Mouse (Mus musculus) forebrain, embryonic 15.5 days (tissue): ENCODE data around the gene Aff3. TPM values are rescaled to one million over a fixed set of nuclear protein-coding genes. Genes with fewer than 3 reads are reported as not detected.

ENCODE experiments used
- ATAC-seq: fragments of 200-750 bp; cut with Nextera tagmentation; replicated peaks from 2 replicates; pipeline ENCODE4 v1.8.0; 2017; ENCODE audit warnings: mild to moderate bottlenecking, moderate TSS enrichment, moderate library complexity
- H3K27ac ChIP-seq: fragments of 300-500 bp; sonication (generic); replicated peaks from 2 replicates; pipeline ENCODE4 v1.5.1; 2015; ENCODE audit warnings: mild to moderate bottlenecking, inconsistent platforms
- H3K27me3 ChIP-seq: fragments of 300-500 bp; sonication (generic); 2 replicates; pipeline ENCODE4 v1.6.1; 2015; ENCODE audit warnings: inconsistent platforms
- H3K36me3 ChIP-seq: fragments of 300-500 bp; sonication (generic); 2 replicates; pipeline ENCODE4 v1.6.1; 2015; ENCODE audit warnings: mild to moderate bottlenecking, inconsistent platforms
- H3K4me1 ChIP-seq: fragments of 300-500 bp; sonication (generic); 2 replicates; pipeline ENCODE4 v1.6.1; 2015; ENCODE audit warnings: inconsistent platforms
- H3K4me2 ChIP-seq: fragments of 300-500 bp; sonication (generic); replicated peaks from 2 replicates; pipeline ENCODE4 v1.6.1; 2015; ENCODE audit warnings: mild to moderate bottlenecking, inconsistent platforms
- H3K4me3 ChIP-seq: fragments of 300-500 bp; sonication (generic); 2 replicates; pipeline ENCODE4 v1.5.1; 2015; ENCODE audit warnings: mild to moderate bottlenecking, inconsistent platforms
- H3K9ac ChIP-seq: fragments of 300-500 bp; sonication (generic); replicated peaks from 2 replicates; pipeline ENCODE4 v1.6.1; 2015; ENCODE audit warnings: mild to moderate bottlenecking, inconsistent platforms
- H3K9me3 ChIP-seq: fragments of 300-500 bp; sonication (generic); 2 replicates; pipeline ENCODE4 v1.6.1; 2016; ENCODE audit warnings: inconsistent platforms
- WGBS: fragments of 180-500 bp; shearing (Covaris S2); methylation state at CpG from one replicate; pipeline ENCODE4 v1.1.7; 2015; ENCODE audit warnings: mixed read lengths; 5-methylcytosine and 5-hydroxymethylcytosine counted together
- polyA plus RNA-seq: library from polyadenylated mRNA; unstranded; fragments of >200 nt; fragmentation: Nextera tagmentation; extraction: Ambion mirVana; gene quantifications from 2 replicates; pipeline ENCODE4 v1.2.1, GENCODE M21; 2015

Gene Aff3
- polyA plus RNA-seq, 1 experiment from 2014 or later, result 36.9 TPM

GRCm38 (mm10) chr1:38259541-38260338 is 405.0 kb downstream of the Aff3 start:
- Histone ChIP-seq H3K27ac (no peak overlapping the region), H3K4me1 (peaks cover 18% of the 10 kb centered on the region; the same call in 1 of the 2 replicates), H3K9ac (no peak overlapping the region), H3K36me3 (no peaks in the 10 kb centered on the region), H3K9me3 (no peaks in the 10 kb centered on the region), H3K27me3 (no peaks in the 10 kb centered on the region), H3K4me3 (no peak overlapping the region), H3K4me2 (no peak overlapping the region)
- WGBS, result 92% methylated on average over 10 of the region's 10 CpGs
- no peak for ATAC-seq

DNA sequence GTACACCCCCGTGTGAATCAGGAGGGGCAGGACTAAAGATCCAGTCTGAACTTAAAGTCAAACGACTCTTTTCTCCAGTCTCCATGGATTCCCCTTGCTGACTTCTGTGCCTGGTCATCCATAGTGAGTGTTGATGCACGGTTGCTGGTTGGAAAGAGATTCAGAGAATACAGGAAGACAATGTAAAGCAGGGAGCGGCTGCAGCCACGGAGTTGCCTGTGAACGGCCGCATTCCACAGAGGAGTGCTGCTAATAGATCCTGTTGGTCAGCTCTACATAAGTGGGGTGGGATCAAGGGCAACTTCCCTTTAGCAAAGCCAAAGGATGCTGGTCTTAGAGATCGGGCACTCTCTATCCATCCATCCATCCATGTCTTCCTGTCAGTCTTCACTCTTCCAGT is 410.3 kb downstream of the Aff3 start:
- Histone ChIP-seq H3K36me3 (no peaks in the 10 kb centered on the region), H3K27me3 (no peaks in the 10 kb centered on the region), H3K27ac (no peak overlapping the region), H3K4me2 (no peak overlapping the region), H3K9ac (no peak overlapping the region), H3K9me3 (no peaks in the 10 kb centered on the region), H3K4me1 (peaks cover 7% of the 10 kb centered on the region; the same call in 1 of the 2 replicates), H3K4me3 (no peak overlapping the region)
- WGBS, result 86% methylated on average over 8 of the region's 8 CpGs
- ATAC-seq, result no peak

- H3K27me3 ChIP-seq, result no peaks in the 10 kb centered on the region
- WGBS, result 28% methylated on average over 2 of the region's 2 CpGs
- H3K4me1 ChIP-seq, result peaks cover 11% of the 10 kb centered on the region
- no peak overlapping the region for H3K9ac ChIP-seq
- no peak overlapping the region for H3K4me3 ChIP-seq
- H3K36me3 ChIP-seq, result no peaks in the 10 kb centered on the region
- H3K27ac ChIP-seq, result no peak overlapping the region
- no peaks in the 10 kb centered on the region for H3K9me3 ChIP-seq
- ATAC-seq, result no peak
- no peak overlapping the region for H3K4me2 ChIP-seq
Measured at GRCm38 (mm10) chr1:38252766-38253079, 412.0 kb downstream of the Aff3 start.

- Histone ChIP-seq H3K4me2 (no peak overlapping the region), H3K27me3 (no peaks in the 10 kb centered on the region), H3K9ac (no peak overlapping the region), H3K9me3 (no peaks in the 10 kb centered on the region), H3K36me3 (no peaks in the 10 kb centered on the region), H3K4me3 (no peak overlapping the region), H3K4me1 (peaks cover 15% of the 10 kb centered on the region), H3K27ac (no peak overlapping the region)
- WGBS, result 82% methylated on average over 19 of the region's 19 CpGs
- ATAC-seq, result no peak
Measured at GRCm38 (mm10) chr1:38252031-38252765, 412.6 kb downstream of the Aff3 start.

DNA sequence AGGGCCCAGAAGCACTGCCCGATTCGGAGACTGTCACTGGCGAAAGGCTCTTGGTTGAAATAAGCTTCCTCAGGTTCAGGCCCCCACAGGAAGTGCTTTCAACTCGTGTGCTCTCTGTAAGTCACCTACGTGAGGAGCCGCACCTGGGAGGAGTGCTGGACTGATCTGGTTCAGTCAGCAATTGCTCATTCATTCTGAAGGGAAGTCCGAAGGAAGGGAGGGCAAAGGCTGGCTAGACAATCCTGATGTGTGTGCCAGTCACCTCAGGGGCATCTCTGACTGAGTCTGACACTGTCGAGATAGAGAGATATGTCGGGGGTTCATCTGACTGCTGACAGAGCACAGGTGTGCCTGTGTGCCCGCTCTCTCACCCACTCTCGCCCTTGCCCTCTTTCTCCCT is 413.3 kb downstream of the Aff3 start:
- no peak overlapping the region for H3K4me2 ChIP-seq
- no peaks in the 10 kb centered on the region for H3K9me3 ChIP-seq
- H3K27ac ChIP-seq, result no peak overlapping the region
- H3K4me3 ChIP-seq, result no peak overlapping the region
- no peaks in the 10 kb centered on the region for H3K36me3 ChIP-seq
- no peaks in the 10 kb centered on the region for H3K27me3 ChIP-seq
- H3K4me1 ChIP-seq, result peaks cover 15% of the 10 kb centered on the region
- 91% methylated on average over 11 of the region's 11 CpGs for WGBS
- no peak overlapping the region for H3K9ac ChIP-seq
- no peak for ATAC-seq

- H3K4me2 ChIP-seq, result no peak overlapping the region
- H3K9ac ChIP-seq, result no peak overlapping the region
- no peaks in the 10 kb centered on the region for H3K9me3 ChIP-seq
- H3K36me3 ChIP-seq, result no peaks in the 10 kb centered on the region
- no peak overlapping the region for H3K4me3 ChIP-seq
- no peak for ATAC-seq
- 86% methylated on average over 3 of the region's 3 CpGs for WGBS
- H3K4me1 ChIP-seq, result peaks cover 10% of the 10 kb centered on the region
- H3K27me3 ChIP-seq, result no peaks in the 10 kb centered on the region
- H3K27ac ChIP-seq, result no peak overlapping the region
Measured at GRCm38 (mm10) chr1:38250246-38250645, 414.5 kb downstream of the Aff3 start.

GRCm38 (mm10) chr1:38249561-38249960 is 415.2 kb downstream of the Aff3 start:
- H3K27me3 ChIP-seq, result no peaks in the 10 kb centered on the region
- no peak overlapping the region for H3K27ac ChIP-seq
- no peaks in the 10 kb centered on the region for H3K9me3 ChIP-seq
- H3K9ac ChIP-seq, result no peak overlapping the region
- H3K4me1 ChIP-seq, result peaks cover 8% of the 10 kb centered on the region
- 90% methylated on average over 7 of the region's 7 CpGs for WGBS
- H3K36me3 ChIP-seq, result no peaks in the 10 kb centered on the region
- no peak overlapping the region for H3K4me3 ChIP-seq
- ATAC-seq, result no peak
- H3K4me2 ChIP-seq, result no peak overlapping the region

- WGBS, result 73% methylated on average over 9 of the region's 9 CpGs
- Histone ChIP-seq H3K9ac (no peak overlapping the region), H3K27me3 (no peaks in the 10 kb centered on the region), H3K4me1 (peaks cover 8% of the 10 kb centered on the region), H3K36me3 (no peaks in the 10 kb centered on the region), H3K9me3 (no peaks in the 10 kb centered on the region), H3K27ac (peak overlapping the region; percentile 20), H3K4me3 (no peak overlapping the region), H3K4me2 (no peak overlapping the region)
- no peak for ATAC-seq
Measured at GRCm38 (mm10) chr1:38248027-38248426, 416.7 kb downstream of the Aff3 start.

DNA sequence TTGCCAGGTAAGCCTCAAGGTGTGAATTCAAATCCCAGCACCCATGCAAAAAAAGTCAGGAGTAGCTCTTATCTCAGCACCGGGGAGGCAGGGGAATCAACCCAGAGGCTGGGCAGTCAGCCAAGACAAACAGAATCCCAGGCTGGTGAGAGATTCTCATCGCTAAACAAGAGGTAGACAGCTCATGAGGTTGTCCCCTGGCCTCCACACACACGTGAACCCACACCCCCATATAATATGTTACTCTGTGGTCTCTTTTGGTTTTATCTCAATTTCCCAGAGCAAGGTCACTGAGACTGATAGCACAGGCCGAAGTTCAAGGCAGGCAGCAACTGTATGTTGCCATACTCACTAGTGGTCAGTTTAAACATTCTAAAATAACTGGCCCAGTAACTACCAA is 422.2 kb downstream of the Aff3 start:
- Histone ChIP-seq H3K9ac (no peak overlapping the region), H3K4me3 (no peak overlapping the region), H3K27ac (no peak overlapping the region), H3K9me3 (no peaks in the 10 kb centered on the region), H3K27me3 (no peaks in the 10 kb centered on the region), H3K4me2 (no peak overlapping the region), H3K4me1 (peaks cover 3% of the 10 kb centered on the region), H3K36me3 (no peaks in the 10 kb centered on the region)
- ATAC-seq, result no peak
- WGBS, result 63% methylated on average over 4 of the region's 4 CpGs

- Histone ChIP-seq H3K27ac (no peak overlapping the region), H3K4me2 (no peak overlapping the region), H3K9me3 (no peaks in the 10 kb centered on the region), H3K27me3 (no peaks in the 10 kb centered on the region), H3K4me1 (no peaks in the 10 kb centered on the region), H3K4me3 (no peak overlapping the region), H3K36me3 (no peaks in the 10 kb centered on the region), H3K9ac (no peak overlapping the region)
- WGBS, result 84% methylated on average over 4 of the region's 4 CpGs
- no peak for ATAC-seq
Measured at GRCm38 (mm10) chr1:38241801-38242200, 423.0 kb downstream of the Aff3 start.

- Histone ChIP-seq H3K9ac (no peak overlapping the region), H3K27ac (no peak overlapping the region), H3K4me3 (no peak overlapping the region), H3K4me1 (no peaks in the 10 kb centered on the region), H3K9me3 (no peaks in the 10 kb centered on the region), H3K36me3 (no peaks in the 10 kb centered on the region), H3K4me2 (no peak overlapping the region), H3K27me3 (no peaks in the 10 kb centered on the region)
- ATAC-seq, result no peak
- 84% methylated on average over 6 of the region's 6 CpGs for WGBS
Measured at GRCm38 (mm10) chr1:38241221-38241666, 423.5 kb downstream of the Aff3 start.

- Histone ChIP-seq H3K9me3 (no peaks in the 10 kb centered on the region), H3K4me1 (no peaks in the 10 kb centered on the region), H3K4me3 (no peak overlapping the region), H3K9ac (no peak overlapping the region), H3K27me3 (no peaks in the 10 kb centered on the region), H3K4me2 (no peak overlapping the region), H3K36me3 (no peaks in the 10 kb centered on the region), H3K27ac (no peak overlapping the region)
- no peak for ATAC-seq
- WGBS, result 87% methylated on average over 9 of the region's 9 CpGs
Measured at GRCm38 (mm10) chr1:38240438-38241220, 424.1 kb downstream of the Aff3 start.
